In the genomic region with DNA sequence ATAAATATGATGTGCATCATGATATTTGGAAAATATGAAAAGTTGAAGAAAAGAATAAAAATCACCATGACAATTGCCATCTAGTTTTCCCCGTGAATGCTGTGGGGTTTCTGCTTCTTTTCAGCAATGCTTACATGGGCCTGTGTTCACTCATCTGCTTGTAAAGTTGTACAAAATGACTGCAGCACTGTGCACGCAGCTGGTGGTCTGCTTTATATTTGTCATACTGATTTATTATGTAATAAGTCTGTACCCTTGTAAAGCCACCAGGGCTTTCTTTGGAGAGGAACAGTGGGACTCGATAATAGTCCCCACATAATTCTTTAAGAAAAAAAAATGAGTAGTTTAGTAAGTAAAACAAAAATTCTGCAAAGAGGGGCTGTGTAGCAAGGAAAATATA, we compare ENCODE assay signal across 18 mouse cellular contexts.
"Had no signal": no experiment of that assay in that cellular context is flagged by ENCODE, and none has a peak within 500 bp of the region (broad histone marks: within the 10 kb centered on the region; RNA-seq: fewer than 3 reads in every experiment).

No protein-coding gene starts in this region.

- DNase-seq: kidney, adult 11 months; kidney, adult 8-10 months; kidney, postnatal 14 days; kidney, postnatal 4 days; layer of hippocampus, adult 9-11 months; layer of hippocampus, postnatal 36 days; liver, embryonic 13.5 days; lung, adult 2 months; lung, postnatal 14 days; lung, postnatal 4 days; midbrain, embryonic 14.5 days; thymus, adult 18-20 months; thymus, postnatal 14 days; thymus, postnatal 4 days had no signal

- H3K4me2 ChIP-seq: kidney, embryonic 15.5 days; liver, embryonic 13.5 days; midbrain, embryonic 11.5 days; neural tube, embryonic 12.5 days had no signal

- H3K27me3 ChIP-seq: kidney, embryonic 15.5 days; liver, embryonic 13.5 days; neural tube, embryonic 12.5 days had no signal

- H3K9me3 ChIP-seq: kidney, embryonic 15.5 days; liver, embryonic 13.5 days; neural tube, embryonic 12.5 days had no signal

- H3K27ac ChIP-seq: kidney, embryonic 15.5 days; left cerebral cortex, adult 2 months; liver, embryonic 13.5 days; neural tube, embryonic 12.5 days had no signal

- H3K36me3 ChIP-seq: kidney, embryonic 15.5 days; liver, embryonic 13.5 days; neural tube, embryonic 12.5 days had no signal

- H3K4me1 ChIP-seq: kidney, embryonic 15.5 days; liver, embryonic 13.5 days; neural tube, embryonic 12.5 days had no signal

- H3K4me3 ChIP-seq: kidney, embryonic 15.5 days; left cerebral cortex, adult 2 months; liver, embryonic 13.5 days; neural tube, embryonic 12.5 days had no signal

- H3K9ac ChIP-seq: kidney, embryonic 15.5 days; liver, embryonic 13.5 days; neural tube, embryonic 12.5 days had no signal
